Mouse (Mus musculus): ENCODE measurements around the gene Mical3. TPM values are rescaled to one million over a fixed set of nuclear protein-coding genes. Genes with fewer than 3 reads are reported as not detected.
A peak's percentile ranks its signal among the peaks of the same experiment; 100 is the strongest.

The Mical3 gene
- polyA plus RNA-seq, 1 experiment from 2014 or later, result 25.0 TPM

- Histone ChIP-seq H3K9ac (no peak overlapping the region), H3K36me3 (no peaks in the 10 kb centered on the region), H3K4me3 (no peak overlapping the region), H3K4me2 (no peak overlapping the region), H3K27ac (no peak overlapping the region), H3K27me3 (peaks cover 20% of the 10 kb centered on the region), H3K9me3 (replicated peaks) (no peaks in the 10 kb centered on the region), H3K4me1 (replicated peaks) (peaks cover 25% of the 10 kb centered on the region)
- WGBS, result 91% methylated on average over 5 of the region's 5 CpGs
- ATAC-seq (replicated peaks; ENCODE audit: insufficient number of reproducible peaks, insufficient read depth, low FRiP score, low read depth), result no peak
Observed at GRCm38 (mm10) chr6:121128736-121129135, 2.1 kb downstream of the Mical3 start.

- Histone ChIP-seq H3K27me3 (peaks cover 20% of the 10 kb centered on the region), H3K36me3 (no peaks in the 10 kb centered on the region), H3K4me2 (no peak overlapping the region), H3K27ac (peak overlapping the region; percentile 27; the same call in 1 of the 2 replicates), H3K4me3 (no peak overlapping the region), H3K9me3 (replicated peaks) (no peaks in the 10 kb centered on the region), H3K9ac (no peak overlapping the region), H3K4me1 (replicated peaks) (peaks cover 28% of the 10 kb centered on the region)
- ATAC-seq (replicated peaks; ENCODE audit: insufficient number of reproducible peaks, insufficient read depth, low FRiP score, low read depth), result no peak
- 39% methylated on average over 3 of the region's 3 CpGs for WGBS
Observed at GRCm38 (mm10) chr6:121127726-121128125, 3.1 kb downstream of the Mical3 start.

DNA sequence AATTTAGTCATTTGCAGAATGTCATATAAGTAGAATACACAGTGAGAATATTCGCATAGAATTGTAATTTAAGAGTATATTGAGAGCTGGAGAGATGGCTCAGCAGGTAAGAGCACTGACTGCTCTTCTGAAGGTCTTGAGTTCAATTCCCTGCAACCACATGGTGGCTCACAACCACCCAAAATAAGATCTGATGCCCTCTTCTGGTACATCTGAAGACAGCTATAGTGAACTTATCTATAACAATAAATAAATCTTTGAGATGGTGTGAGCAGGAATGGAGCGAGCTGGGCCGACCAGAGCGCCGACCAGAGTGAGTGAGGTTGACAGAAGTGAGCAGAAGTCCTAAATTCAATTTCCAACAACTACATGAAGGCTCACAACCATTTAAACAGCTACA lies 4.6 kb downstream of the Mical3 start:
- WGBS, result 84% methylated on average over 5 of the region's 5 CpGs
- no peak overlapping the region for H3K27ac ChIP-seq
- H3K4me3 ChIP-seq, result no peak overlapping the region
- no peak overlapping the region for H3K4me2 ChIP-seq
- no peaks in the 10 kb centered on the region for H3K36me3 ChIP-seq
- peaks cover 27% of the 10 kb centered on the region for H3K4me1 ChIP-seq (replicated peaks)
- no peaks in the 10 kb centered on the region for H3K9me3 ChIP-seq (replicated peaks)
- ATAC-seq (replicated peaks; ENCODE audit: insufficient number of reproducible peaks, insufficient read depth, low FRiP score, low read depth), result no peak
- no peak overlapping the region for H3K9ac ChIP-seq
- H3K27me3 ChIP-seq, result peaks cover 8% of the 10 kb centered on the region

DNA sequence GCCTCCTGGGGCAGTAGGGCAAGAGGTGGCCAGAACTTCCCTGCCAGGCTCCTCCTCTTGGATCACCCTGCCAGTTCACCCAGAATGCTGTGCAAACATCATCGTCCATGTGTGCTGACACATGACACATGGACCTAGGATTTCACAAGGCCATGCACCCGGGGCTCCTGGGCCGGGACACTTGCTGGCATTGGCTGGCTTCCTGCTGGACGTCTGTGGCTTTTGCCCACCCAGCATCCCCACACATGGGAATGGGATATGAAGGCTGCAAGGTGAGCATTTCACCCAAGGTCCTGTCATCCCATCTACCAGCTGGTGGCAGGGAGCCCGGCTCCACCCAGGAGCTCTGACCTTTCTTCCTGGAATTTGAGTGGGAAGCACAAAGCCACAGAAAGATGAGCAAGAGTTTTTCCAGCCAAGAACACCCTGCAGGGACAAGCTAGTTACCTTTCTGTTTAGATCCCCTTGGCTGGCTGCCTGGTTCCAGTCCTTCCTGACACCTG lies 8.0 kb downstream of the Mical3 start:
- Histone ChIP-seq H3K4me3 (no peak overlapping the region), H3K27ac (no peak overlapping the region), H3K4me2 (no peak overlapping the region), H3K36me3 (no peaks in the 10 kb centered on the region), H3K27me3 (no peaks in the 10 kb centered on the region), H3K9ac (no peak overlapping the region), H3K9me3 (replicated peaks) (no peaks in the 10 kb centered on the region), H3K4me1 (replicated peaks) (peaks cover 10% of the 10 kb centered on the region)
- WGBS, result 70% methylated on average over 5 of the region's 5 CpGs
- ATAC-seq (replicated peaks; ENCODE audit: insufficient number of reproducible peaks, insufficient read depth, low FRiP score, low read depth), result no peak

DNA sequence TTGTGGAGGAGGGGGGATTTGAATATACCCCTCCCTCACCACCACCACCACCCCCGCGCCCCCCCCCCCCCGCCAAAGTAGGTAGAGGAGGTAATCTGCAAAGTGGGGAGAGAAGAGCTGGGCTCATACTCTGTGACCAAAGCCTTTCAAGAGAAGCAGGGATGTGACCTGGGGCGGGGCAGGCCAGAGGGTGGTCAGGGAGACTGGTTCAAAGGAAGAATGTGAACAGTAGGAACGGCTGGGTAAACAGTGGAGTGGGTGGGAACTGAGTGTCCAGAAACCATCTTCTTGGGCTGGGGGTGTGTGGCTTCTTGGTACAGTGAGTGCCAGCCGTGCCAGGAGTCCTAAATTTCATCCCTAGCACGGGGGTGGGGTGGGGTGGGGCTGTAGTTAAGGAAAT lies 10.0 kb downstream of the Mical3 start:
- no peaks in the 10 kb centered on the region for H3K27me3 ChIP-seq
- no peaks in the 10 kb centered on the region for H3K36me3 ChIP-seq
- H3K27ac ChIP-seq, result no peak overlapping the region

GRCm38 (mm10) chr6:121117971-121118755 lies 12.6 kb downstream of the Mical3 start:
- no peaks in the 10 kb centered on the region for H3K9me3 ChIP-seq (replicated peaks)
- 0 out of 2 replicates have a peak overlapping the region, but pooled peaks have one; percentile 11 for H3K27ac ChIP-seq
- WGBS, result 64% methylated on average over 15 of the region's 15 CpGs
- no peak for ATAC-seq (replicated peaks; ENCODE audit: insufficient number of reproducible peaks, insufficient read depth, low FRiP score, low read depth)
- no peak overlapping the region for H3K4me3 ChIP-seq
- no peaks in the 10 kb centered on the region for H3K36me3 ChIP-seq
- H3K9ac ChIP-seq, result no peak overlapping the region
- H3K4me1 ChIP-seq (replicated peaks), result peaks cover 9% of the 10 kb centered on the region; the same call in 1 of the 2 replicates
- H3K4me2 ChIP-seq, result no peak overlapping the region
- H3K27me3 ChIP-seq, result no peaks in the 10 kb centered on the region

More for the DNA sequence above, 10.0 kb downstream of the Mical3 start:
- Histone ChIP-seq H3K4me3 (no peak overlapping the region), H3K4me1 (replicated peaks) (0 out of 2 replicates have a peak, but pooled peaks cover 6% of the 10 kb centered on the region), H3K9ac (no peak overlapping the region), H3K4me2 (no peak overlapping the region), H3K9me3 (replicated peaks) (no peaks in the 10 kb centered on the region)
- no peak for ATAC-seq (replicated peaks; ENCODE audit: insufficient number of reproducible peaks, insufficient read depth, low FRiP score, low read depth)
- WGBS, result 44% methylated on average over 7 of the region's 7 CpGs

- H3K27ac ChIP-seq, result no peak overlapping the region
- no peak overlapping the region for H3K4me3 ChIP-seq
- no peaks in the 10 kb centered on the region for H3K27me3 ChIP-seq
- H3K4me2 ChIP-seq, result no peak overlapping the region
- no peak for ATAC-seq (replicated peaks; ENCODE audit: insufficient number of reproducible peaks, insufficient read depth, low FRiP score, low read depth)
- no peaks in the 10 kb centered on the region for H3K9me3 ChIP-seq (replicated peaks)
- no peak overlapping the region for H3K9ac ChIP-seq
- WGBS, result 78% methylated on average over 4 of the region's 4 CpGs
- peaks cover 13% of the 10 kb centered on the region for H3K4me1 ChIP-seq (replicated peaks)
- no peaks in the 10 kb centered on the region for H3K36me3 ChIP-seq
Observed at GRCm38 (mm10) chr6:121117142-121117541, 13.7 kb downstream of the Mical3 start.

DNA sequence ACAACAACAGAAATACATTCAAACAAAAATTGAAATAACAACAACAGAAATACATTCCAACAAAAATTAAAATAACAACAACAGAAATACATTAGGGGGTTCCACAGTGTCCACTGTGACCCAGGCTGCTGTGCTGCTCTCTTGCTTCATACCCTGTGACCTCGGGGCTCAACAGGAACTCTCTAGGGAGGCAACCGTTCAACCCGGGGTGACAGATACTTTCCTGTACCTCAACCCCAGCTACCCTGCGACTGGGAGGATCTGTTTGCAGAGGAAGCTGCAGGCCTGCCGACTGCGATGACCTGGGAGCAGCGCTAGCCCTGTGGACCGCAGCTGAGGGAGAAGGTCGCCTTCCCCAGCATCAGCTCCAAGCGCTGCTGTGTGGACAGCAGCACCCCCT lies 14.4 kb downstream of the Mical3 start:
- 69% methylated on average over 10 of the region's 10 CpGs for WGBS
- no peak overlapping the region for H3K4me3 ChIP-seq
- H3K9ac ChIP-seq, result no peak overlapping the region
- no peaks in the 10 kb centered on the region for H3K27me3 ChIP-seq
- H3K4me1 ChIP-seq (replicated peaks), result peaks cover 21% of the 10 kb centered on the region
- no peak overlapping the region for H3K27ac ChIP-seq
- H3K4me2 ChIP-seq, result no peak overlapping the region
- H3K36me3 ChIP-seq, result no peaks in the 10 kb centered on the region
- no peaks in the 10 kb centered on the region for H3K9me3 ChIP-seq (replicated peaks)
- ATAC-seq (replicated peaks; ENCODE audit: insufficient number of reproducible peaks, insufficient read depth, low FRiP score, low read depth), result no peak

GRCm38 (mm10) chr6:121111448-121112055 lies 19.2 kb downstream of the Mical3 start:
- peaks cover 9% of the 10 kb centered on the region for H3K36me3 ChIP-seq
- WGBS, result 26% methylated on average over 10 of the region's 10 CpGs
- H3K9ac ChIP-seq, result no peak overlapping the region
- H3K27me3 ChIP-seq, result no peaks in the 10 kb centered on the region
- peak overlapping the region; percentile 79 for H3K4me2 ChIP-seq
- peaks cover 51% of the 10 kb centered on the region for H3K4me1 ChIP-seq (replicated peaks)
- H3K9me3 ChIP-seq (replicated peaks), result no peaks in the 10 kb centered on the region
- ATAC-seq (replicated peaks; ENCODE audit: insufficient number of reproducible peaks, insufficient read depth, low FRiP score, low read depth), result no peak; the same call in 1 of the 2 replicates
- no peak overlapping the region for H3K4me3 ChIP-seq
- peak overlapping the region; percentile 93 for H3K27ac ChIP-seq

DNA sequence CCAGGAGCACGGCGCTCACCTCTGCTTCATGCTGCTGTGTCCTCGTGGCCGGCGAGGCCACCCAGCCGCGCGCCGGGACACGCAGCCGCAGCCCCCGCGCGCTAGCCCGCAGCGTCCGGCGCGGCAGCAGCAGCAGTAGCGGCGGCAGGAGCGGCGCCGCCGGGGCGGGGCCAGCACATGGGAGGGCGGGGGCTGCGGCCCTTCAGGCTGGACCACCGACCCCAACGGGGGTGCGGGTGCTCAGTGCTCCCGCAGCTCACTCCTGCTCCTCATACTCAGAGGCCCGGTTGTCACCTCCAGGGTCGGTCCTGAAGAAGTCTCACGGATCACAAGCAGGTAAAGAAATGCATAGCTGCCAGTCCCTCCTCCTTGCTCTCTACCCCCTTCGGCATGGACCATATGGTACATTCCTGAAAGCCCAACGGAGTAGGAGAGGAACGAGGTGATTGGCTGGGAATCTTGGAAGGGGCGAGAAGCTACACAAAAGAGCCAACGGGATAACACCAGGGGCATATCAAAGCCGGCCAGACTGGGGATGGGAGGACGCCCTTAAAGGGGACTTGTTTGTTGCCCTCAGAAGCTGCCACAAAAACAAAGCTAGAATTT lies 20.7 kb downstream of the Mical3 start:
- Histone ChIP-seq H3K36me3 (peaks cover 9% of the 10 kb centered on the region), H3K9me3 (replicated peaks) (no peaks in the 10 kb centered on the region), H3K4me2 (peak overlapping the region; percentile 79), H3K9ac (peak overlapping the region; percentile 98), H3K27ac (peak overlapping the region; percentile 93), H3K4me3 (peak overlapping the region; percentile 93), H3K4me1 (replicated peaks) (peaks cover 61% of the 10 kb centered on the region), H3K27me3 (no peaks in the 10 kb centered on the region)
- 0% methylated on average over 31 of the region's 42 CpGs for WGBS
- ATAC-seq (replicated peaks; ENCODE audit: insufficient number of reproducible peaks, insufficient read depth, low FRiP score, low read depth), result peak; percentile 96

DNA sequence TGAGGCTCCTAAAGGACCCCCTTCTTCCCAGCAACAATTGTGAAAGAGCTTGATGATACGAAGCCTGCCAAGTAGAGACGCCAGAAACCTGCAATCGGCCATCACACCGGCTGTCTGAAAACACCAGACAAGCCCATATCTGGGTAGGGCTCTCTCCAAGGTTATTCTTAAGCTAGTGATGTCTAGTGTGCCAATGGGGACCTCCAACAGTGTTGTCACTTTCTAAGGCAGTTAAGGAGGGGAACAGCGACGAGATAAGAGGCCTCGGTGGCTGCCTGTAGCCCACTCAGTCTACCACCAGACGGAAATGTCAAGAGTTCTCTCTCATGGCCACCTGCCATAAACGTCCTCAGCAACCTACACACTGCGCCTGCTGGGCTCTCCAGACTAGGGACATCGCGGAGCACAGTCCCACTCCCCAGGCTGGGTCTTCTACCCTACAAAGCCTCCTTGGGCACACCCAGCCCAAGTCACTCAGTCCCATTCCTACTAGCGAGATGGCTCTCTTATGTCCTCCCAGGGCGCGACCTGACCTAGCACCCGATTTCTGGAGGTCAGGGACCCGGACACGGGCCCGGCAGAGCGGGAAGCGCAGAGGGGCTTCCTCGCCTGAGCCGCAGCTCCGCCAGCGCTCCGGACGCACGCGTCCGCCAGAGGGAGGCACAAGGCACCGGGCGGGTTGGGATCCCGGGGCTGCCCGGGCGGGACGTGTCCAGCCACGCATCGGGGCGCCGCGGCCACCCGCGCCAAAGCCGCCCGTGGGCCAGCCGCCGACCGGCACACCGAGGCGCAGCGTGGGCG lies 21.4 kb downstream of the Mical3 start:
- Histone ChIP-seq H3K4me3 (peak overlapping the region; percentile 93), H3K9me3 (replicated peaks) (no peaks in the 10 kb centered on the region), H3K4me2 (peak overlapping the region; percentile 79), H3K4me1 (replicated peaks) (peaks cover 67% of the 10 kb centered on the region), H3K27me3 (no peaks in the 10 kb centered on the region), H3K9ac (peak overlapping the region; percentile 98), H3K36me3 (peaks cover 9% of the 10 kb centered on the region), H3K27ac (peak overlapping the region; percentile 93)
- ATAC-seq (replicated peaks; ENCODE audit: insufficient number of reproducible peaks, insufficient read depth, low FRiP score, low read depth), result peak; percentile 45
- WGBS, result under 1% methylated on average over 51 of the region's 52 CpGs
